Mouse (Mus musculus): ENCODE data around the gene Asap3. TPM values are rescaled to one million over a fixed set of nuclear protein-coding genes. Genes with fewer than 3 reads are reported as not detected.

The Asap3 gene
- total RNA-seq, 2 experiments from 2014 or later, result 1.5 to 2.5 TPM

GRCm38 (mm10) chr4:136239111-136239510 is 32.9 kb downstream of the Asap3 start:
- intact Hi-C loops (cut with DNase I), result no loop called here
- Histone ChIP-seq H3K27ac (peak overlapping the region; percentile 24; the same call in 1 of the 2 replicates), H3K4me3 (no peak overlapping the region)
- TF ChIP-seq CTCF (IDR thresholded peaks at IDR 0.05), result no peak
- DNase-seq, result no peak

- Histone ChIP-seq H3K4me3 (no peak overlapping the region), H3K27ac (no peak overlapping the region)
- peak; percentile 89 for TF ChIP-seq CTCF (IDR thresholded peaks at IDR 0.05)
- intact Hi-C loops (cut with DNase I), result loop anchor here (1.0 kb wide), 1 partner anchor 37 kb away; no protein-coding TSS in a partner anchor
- peak; percentile 88 for DNase-seq
Observed at GRCm38 (mm10) chr4:136239622-136240021, 33.5 kb downstream of the Asap3 start.

- H3K27ac ChIP-seq, result no peak overlapping the region
- DNase-seq, result no peak
- TF ChIP-seq CTCF (IDR thresholded peaks at IDR 0.05), result no peak
- H3K4me3 ChIP-seq, result no peak overlapping the region
- intact Hi-C loops (cut with DNase I), result loop anchor here (1.0 kb wide), 1 partner anchor 38 kb away; no protein-coding TSS in a partner anchor
Observed at GRCm38 (mm10) chr4:136240123-136240522, 34.0 kb downstream of the Asap3 start.

GRCm38 (mm10) chr4:136240955-136241354 is 34.8 kb downstream of the Asap3 start:
- DNase-seq, result no peak
- no peak overlapping the region for H3K4me3 ChIP-seq
- intact Hi-C loops (cut with DNase I), result loop anchor here (1.0 kb wide), 1 partner anchor 39 kb away; no protein-coding TSS in a partner anchor
- no peak overlapping the region for H3K27ac ChIP-seq
- TF ChIP-seq CTCF (IDR thresholded peaks at IDR 0.05), result no peak

GRCm38 (mm10) chr4:136242065-136242703 is 36.0 kb downstream of the Asap3 start:
- peak; percentile 79 for TF ChIP-seq CTCF (IDR thresholded peaks at IDR 0.05)
- Histone ChIP-seq H3K27ac (no peak overlapping the region), H3K4me3 (no peak overlapping the region)
- intact Hi-C loops (cut with DNase I), result loop anchor here (2.0 kb wide), 1 partner anchor 83 kb away; no protein-coding TSS in a partner anchor
- DNase-seq, result no peak

GRCm38 (mm10) chr4:136242728-136243127 is 36.6 kb downstream of the Asap3 start:
- no peak overlapping the region for H3K27ac ChIP-seq
- TF ChIP-seq CTCF (IDR thresholded peaks at IDR 0.05), result no peak
- intact Hi-C loops (cut with DNase I), result loop anchor here (2.0 kb wide), 1 partner anchor 82 kb away; no protein-coding TSS in a partner anchor
- H3K4me3 ChIP-seq, result no peak overlapping the region
- no peak for DNase-seq

GRCm38 (mm10) chr4:136244208-136244607 is 38.0 kb downstream of the Asap3 start:
- intact Hi-C loops (cut with DNase I), result no loop called here
- H3K4me3 ChIP-seq, result no peak overlapping the region
- DNase-seq, result no peak
- TF ChIP-seq CTCF (IDR thresholded peaks at IDR 0.05), result peak; percentile 39
- H3K27ac ChIP-seq, result peak overlapping the region; percentile 56

- Histone ChIP-seq H3K4me3 (no peak overlapping the region), H3K27ac (peak overlapping the region; percentile 99; the same call in 1 of the 2 replicates)
- DNase-seq, result no peak
- no peak for TF ChIP-seq CTCF (IDR thresholded peaks at IDR 0.05)
- intact Hi-C loops (cut with DNase I), result no loop called here
Observed at GRCm38 (mm10) chr4:136245681-136246080, 39.5 kb downstream of the Asap3 start.

GRCm38 (mm10) chr4:136246568-136246969 is 40.4 kb downstream of the Asap3 start:
- TF ChIP-seq CTCF (IDR thresholded peaks at IDR 0.05), result no peak
- intact Hi-C loops (cut with DNase I), result no loop called here
- peak overlapping the region; percentile 94 for H3K4me3 ChIP-seq
- peak overlapping the region; percentile 99 for H3K27ac ChIP-seq
- DNase-seq, result no peak

- intact Hi-C loops (cut with DNase I), result no loop called here
- DNase-seq, result no peak
- TF ChIP-seq CTCF (IDR thresholded peaks at IDR 0.05), result no peak
- H3K27ac ChIP-seq, result peak overlapping the region; percentile 99
- peak overlapping the region; percentile 94 for H3K4me3 ChIP-seq
Observed at GRCm38 (mm10) chr4:136247386-136247728, 41.2 kb downstream of the Asap3 start.

GRCm38 (mm10) chr4:136247729-136248463 is 41.7 kb downstream of the Asap3 start, which contains the start of gene Tcea3:
TSS of gene Tcea3 (plus strand) at chr4:136247729.
- TF ChIP-seq CTCF (IDR thresholded peaks at IDR 0.05), result no peak
- H3K4me3 ChIP-seq, result peak within 1 kb of the TSS; percentile 94
- H3K27ac ChIP-seq, result peak within 1 kb of the TSS; percentile 99
- intact Hi-C loops (cut with DNase I), result no loop called here
- peak; percentile 90 for DNase-seq

- peak; percentile 85 for DNase-seq
- Histone ChIP-seq H3K27ac (peak overlapping the region; percentile 99), H3K4me3 (peak overlapping the region; percentile 94)
- intact Hi-C loops (cut with DNase I), result no loop called here
- no peak for TF ChIP-seq CTCF (IDR thresholded peaks at IDR 0.05)
Observed at GRCm38 (mm10) chr4:136248464-136249331, 42.5 kb downstream of the Asap3 start.

Measured in gastrocnemius, adult 2 months (tissue).